Mouse (Mus musculus) lung, embryonic 15.5 days (tissue): Measurements from ENCODE around the gene Tcp11l2. TPM values are rescaled to one million over a fixed set of nuclear protein-coding genes. Genes with fewer than 3 reads are reported as not detected.

Experiments
- ATAC-seq: fragments of 200-750 bp; cut with Nextera tagmentation; 2 replicates; pipeline ENCODE4 v1.8.0; 2017; ENCODE audit warnings: moderate number of reproducible peaks, borderline replicate concordance; ENCODE audit not compliant: low FRiP score, low TSS enrichment; ENCODE audit errors: extremely low read depth
- H3K27ac ChIP-seq: fragments of 300-500 bp; sonication (generic); 2 replicates; pipeline ENCODE4 v1.5.1; 2015; ENCODE audit warnings: moderate library complexity, mild to moderate bottlenecking, inconsistent platforms
- H3K27me3 ChIP-seq: fragments of 300-500 bp; sonication (generic); 2 replicates; pipeline ENCODE4 v1.6.1; 2015; ENCODE audit warnings: inconsistent platforms
- H3K36me3 ChIP-seq: fragments of 300-500 bp; sonication (generic); 2 replicates; pipeline ENCODE4 v1.6.1; 2015; ENCODE audit warnings: inconsistent platforms
- H3K4me1 ChIP-seq: fragments of 300-500 bp; sonication (generic); 2 replicates; pipeline ENCODE4 v1.6.1; 2015; ENCODE audit warnings: inconsistent platforms
- H3K4me2 ChIP-seq: fragments of 300-500 bp; sonication (generic); 2 replicates; pipeline ENCODE4 v1.6.1; 2015; ENCODE audit warnings: inconsistent platforms, mild to moderate bottlenecking, moderate library complexity
- H3K4me3 ChIP-seq: fragments of 300-500 bp; sonication (generic); 2 replicates; pipeline ENCODE4 v1.5.1; 2015; ENCODE audit warnings: mild to moderate bottlenecking, inconsistent platforms
- H3K9ac ChIP-seq: fragments of 300-500 bp; sonication (generic); 2 replicates; pipeline ENCODE4 v1.6.1; 2015; ENCODE audit warnings: inconsistent platforms
- H3K9me3 ChIP-seq: fragments of 300-500 bp; sonication (generic); 2 replicates; pipeline ENCODE4 v1.6.1; 2016; ENCODE audit warnings: inconsistent platforms
- WGBS: fragments of 180-500 bp; shearing (Covaris S2); methylation state at CpG from one replicate; pipeline ENCODE4 v1.1.7; 2015; 5-methylcytosine and 5-hydroxymethylcytosine counted together
- polyA plus RNA-seq: library from polyadenylated mRNA; unstranded; fragments of >200 nt; fragmentation: Nextera tagmentation; extraction: Ambion mirVana; gene quantifications from 2 replicates; pipeline ENCODE4 v1.2.1, GENCODE M21; 2015

Tcp11l2 gene
- polyA plus RNA-seq, 1 experiment from 2014 or later: 29.0 TPM

GRCm38 (mm10) chr10:84662138-84662537 is 85.7 kb downstream of the Tcp11l2 start:
- Histone ChIP-seq H3K4me2 (no peak overlapping the region), H3K36me3 (no peaks in the 10 kb centered on the region), H3K9me3 (no peaks in the 10 kb centered on the region), H3K4me1 (0 out of 2 replicates have a peak, but pooled peaks cover 6% of the 10 kb centered on the region), H3K9ac (no peak overlapping the region), H3K27me3 (no peaks in the 10 kb centered on the region), H3K4me3 (no peak overlapping the region), H3K27ac (no peak overlapping the region)
- WGBS: 92% methylated on average over 6 of the region's 6 CpGs
- no peak for ATAC-seq

Other genes starting within 250 kb of the Tcp11l2 start
- gene Nuak1, start 136.0 kb upstream of the Tcp11l2 start, polyA plus RNA-seq: 2.0 and 2.6 TPM in 2 replicates
- gene Ckap4, start 42.6 kb upstream of the Tcp11l2 start, polyA plus RNA-seq: 141 and 144 TPM in 2 replicates
- 15.6 and 15.7 TPM in 2 replicates for gene Polr3b, start 45.7 kb downstream of the Tcp11l2 start, polyA plus RNA-seq
- gene Rfx4, start 179.4 kb downstream of the Tcp11l2 start, polyA plus RNA-seq: not detected in 2 replicates